Mouse (Mus musculus) CH12.LX (cell line): Measurements from ENCODE around the gene Smap1.

ENCODE experiments used
- CHD2 ChIP-seq: IDR thresholded peaks from 2 replicates; pipeline ENCODE4 v1.6.1; 2011; ENCODE audit warnings: low read length, improper control_type of control experiment
- CTCF ChIP-seq, 2 experiments: IDR thresholded peaks in 1 of 2; conservative IDR thresholded peaks in 1 of 2; 2 replicates each; pipeline ENCODE4 v1.5.1; 2011 to 2012; ENCODE audit warnings: low read depth in 2 of 2, low read length in 2 of 2, improper control_type of control experiment in 1 of 2, inconsistent platforms in 1 of 2, mild to moderate bottlenecking in 1 of 2, moderate library complexity in 1 of 2
- EP300 ChIP-seq: IDR thresholded peaks from 2 replicates; pipeline ENCODE4 v1.6.1; 2011; ENCODE audit warnings: low read length, improper control_type of control experiment
- GABPA ChIP-seq: IDR thresholded peaks from 2 replicates; pipeline ENCODE4 v1.6.1; 2012; ENCODE audit warnings: low read depth, low read length, improper control_type of control experiment, inconsistent platforms; ENCODE audit not compliant: insufficient replicate concordance
- MAX ChIP-seq: IDR thresholded peaks from 2 replicates; pipeline ENCODE4 v1.6.1; 2011; ENCODE audit warnings: low read length, improper control_type of control experiment
- MXI1 ChIP-seq: IDR thresholded peaks from 2 replicates; pipeline ENCODE4 v1.6.1; 2011; ENCODE audit warnings: mild to moderate bottlenecking, low read depth, low read length, improper control_type of control experiment
- MYC ChIP-seq: IDR thresholded peaks from 2 replicates; pipeline ENCODE4 v1.6.1; 2011; ENCODE audit warnings: low read depth, mild to moderate bottlenecking, improper control_type of control experiment, low read length
- NELFE ChIP-seq: IDR thresholded peaks from 2 replicates; pipeline ENCODE4 v1.6.1; 2011; ENCODE audit warnings: low read depth, low read length, improper control_type of control experiment
- POLR2A ChIP-seq: IDR thresholded peaks from 2 replicates; pipeline ENCODE4 v1.6.1; 2011; ENCODE audit warnings: low read depth, mild to moderate bottlenecking, improper control_type of control experiment, low read length
- POLR2AphosphoS2 ChIP-seq: IDR thresholded peaks from 2 replicates; pipeline ENCODE4 v1.6.1; 2011; ENCODE audit warnings: low read depth, low read length, improper control_type of control experiment
- USF1 ChIP-seq: IDR thresholded peaks from 2 replicates; pipeline ENCODE4 v1.6.1; 2014; ENCODE audit warnings: low read depth, mild to moderate bottlenecking, inconsistent platforms, low read length, improper control_type of control experiment
- ZKSCAN1 ChIP-seq: IDR thresholded peaks from 2 replicates; pipeline ENCODE4 v1.6.1; 2012; ENCODE audit warnings: low read depth, inconsistent platforms, low read length, improper control_type of control experiment, borderline replicate concordance
- ZNF384 ChIP-seq: IDR thresholded peaks from 2 replicates; pipeline ENCODE4 v1.6.1; 2012; ENCODE audit warnings: low read depth, low read length, improper control_type of control experiment, inconsistent platforms

GRCm38 (mm10) chr1:23867350-23867862, 54.7 kb downstream of the Smap1 start:
- no peak for TF ChIP-seq CTCF (conservative IDR thresholded peaks at IDR 0.05 in 1 of 2, IDR thresholded peaks at IDR 0.05 in 1 of 2; ENCODE audit: low read depth in 2 of 2, low read length in 2 of 2)
- TF ChIP-seq MAX: no peak
- TF ChIP-seq ZKSCAN1: no peak
- no peak for TF ChIP-seq MYC
- TF ChIP-seq GABPA: no peak
- TF ChIP-seq POLR2A: no peak
- no peak for TF ChIP-seq ZNF384
- no peak for TF ChIP-seq NELFE
- TF ChIP-seq MXI1: no peak
- TF ChIP-seq EP300: no peak
- no peak for TF ChIP-seq CHD2
- no peak for TF ChIP-seq USF1
- no peak for TF ChIP-seq POLR2AphosphoS2
